Mouse (Mus musculus): ENCODE data around the gene Tnfsf8. TPM values are rescaled to one million over a fixed set of nuclear protein-coding genes. Genes with fewer than 3 reads are reported as not detected.

Tnfsf8 gene
- polyA plus RNA-seq, 1 experiment from 2014 or later, result 0.11 TPM

DNA sequence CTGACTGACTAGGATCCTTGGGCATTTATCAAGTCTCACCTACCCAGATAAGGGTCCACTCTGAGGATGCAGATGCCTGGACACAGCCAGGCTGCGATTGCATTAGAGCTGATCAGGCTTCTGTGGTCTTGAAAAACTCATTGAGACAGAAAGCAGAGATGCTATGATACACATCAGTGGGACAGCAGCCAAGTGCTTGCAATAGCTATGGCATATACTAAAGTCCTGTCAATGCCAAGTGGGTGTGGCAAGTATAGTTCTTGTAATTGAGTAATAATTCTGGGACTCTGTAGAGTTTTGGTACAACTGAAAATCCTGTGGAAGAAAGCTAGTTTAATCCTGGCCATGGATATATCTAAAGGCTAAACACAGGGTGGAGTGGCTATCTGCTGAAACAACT is 63.1 kb downstream of the Tnfsf8 start:
- no peaks in the 10 kb centered on the region for H3K9me3 ChIP-seq (ENCODE audit: control insufficient read depth, low read length)
- no peak for DNase-seq (ENCODE audit: low spot score)
- ATAC-seq (replicated peaks; ENCODE audit: low FRiP score, low TSS enrichment, low read depth), result no peak
- H3K9ac ChIP-seq (ENCODE audit: low read length), result no peak overlapping the region
- no peaks in the 10 kb centered on the region for H3K27me3 ChIP-seq (replicated peaks; ENCODE audit: control insufficient read depth, insufficient read depth, low read length)
- no peak overlapping the region for H3K4me3 ChIP-seq (ENCODE audit: low read depth, low read length)
- no peak overlapping the region for H3K4me2 ChIP-seq (ENCODE audit: low read length)
- H3K4me1 ChIP-seq (replicated peaks; ENCODE audit: control insufficient read depth, insufficient read depth, low read length), result no peaks in the 10 kb centered on the region
- WGBS, result 57% methylated on average over 1 of the region's 1 CpGs
- no peaks in the 10 kb centered on the region for H3K36me3 ChIP-seq (ENCODE audit: control insufficient read depth, insufficient read depth, low read length)
- no peak overlapping the region for H3K27ac ChIP-seq (ENCODE audit: low read depth)

DNA sequence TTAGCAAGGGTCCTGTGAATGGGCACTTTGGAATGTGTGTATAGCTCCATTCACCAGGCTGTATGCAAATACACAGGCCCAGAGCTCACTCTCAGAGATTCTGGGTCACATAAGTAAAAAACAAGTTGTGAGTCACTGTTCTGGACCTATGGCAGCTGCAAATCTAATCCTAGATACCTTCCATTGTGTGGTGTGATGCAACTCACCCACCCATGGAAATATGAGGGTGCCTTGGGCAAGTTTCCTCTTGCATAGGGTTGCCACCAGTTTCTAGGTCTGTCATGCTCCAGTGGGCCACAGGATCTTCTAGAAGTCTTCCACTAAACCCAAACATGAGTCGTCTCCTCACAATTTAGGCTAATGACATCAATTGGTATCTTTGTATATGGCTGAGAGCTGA is 64.6 kb downstream of the Tnfsf8 start:
- Histone ChIP-seq H3K4me3 (ENCODE audit: low read depth, low read length) (no peak overlapping the region), H3K4me2 (ENCODE audit: low read length) (no peak overlapping the region), H3K36me3 (ENCODE audit: control insufficient read depth, insufficient read depth, low read length) (no peaks in the 10 kb centered on the region), H3K4me1 (replicated peaks; ENCODE audit: control insufficient read depth, insufficient read depth, low read length) (no peaks in the 10 kb centered on the region), H3K27me3 (replicated peaks; ENCODE audit: control insufficient read depth, insufficient read depth, low read length) (no peaks in the 10 kb centered on the region), H3K9ac (ENCODE audit: low read length) (no peak overlapping the region), H3K9me3 (ENCODE audit: control insufficient read depth, low read length) (no peaks in the 10 kb centered on the region), H3K27ac (ENCODE audit: low read depth) (no peak overlapping the region)
- ATAC-seq (replicated peaks; ENCODE audit: low FRiP score, low TSS enrichment, low read depth) (no peak), DNase-seq (ENCODE audit: low spot score) (no peak)
- WGBS, result 100% methylated on average over 1 of the region's 1 CpGs

DNA sequence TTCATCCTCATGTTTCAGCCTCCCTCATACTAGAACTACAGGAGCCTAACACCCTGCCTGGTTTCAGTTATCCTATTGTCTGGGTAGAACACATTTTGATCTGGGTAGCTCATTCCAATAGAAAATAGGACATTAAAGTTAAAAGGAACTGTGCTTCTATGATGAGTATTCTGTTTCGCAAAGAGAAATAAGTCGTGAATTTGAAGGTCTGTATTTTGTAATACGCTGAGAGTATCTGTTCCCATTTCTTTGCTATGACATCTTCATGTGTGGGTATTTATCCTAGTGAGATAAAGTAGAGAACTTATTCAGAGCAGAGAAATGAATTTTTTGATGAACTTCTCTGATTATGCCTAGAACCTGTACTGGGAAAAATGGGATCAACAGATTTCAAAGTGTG is 68.8 kb downstream of the Tnfsf8 start:
- ATAC-seq (replicated peaks; ENCODE audit: low FRiP score, low TSS enrichment, low read depth) (no peak), DNase-seq (ENCODE audit: low spot score) (no peak)
- H3K36me3 ChIP-seq (ENCODE audit: control insufficient read depth, insufficient read depth, low read length), result no peaks in the 10 kb centered on the region
- H3K9me3 ChIP-seq (ENCODE audit: control insufficient read depth, low read length), result no peaks in the 10 kb centered on the region
- H3K4me2 ChIP-seq (ENCODE audit: low read length), result no peak overlapping the region
- no peaks in the 10 kb centered on the region for H3K27me3 ChIP-seq (replicated peaks; ENCODE audit: control insufficient read depth, insufficient read depth, low read length)
- WGBS, result 93% methylated on average over 3 of the region's 3 CpGs
- no peak overlapping the region for H3K27ac ChIP-seq (ENCODE audit: low read depth)
- no peaks in the 10 kb centered on the region for H3K4me1 ChIP-seq (replicated peaks; ENCODE audit: control insufficient read depth, insufficient read depth, low read length)
- no peak overlapping the region for H3K4me3 ChIP-seq (ENCODE audit: low read depth, low read length)
- no peak overlapping the region for H3K9ac ChIP-seq (ENCODE audit: low read length)

DNA sequence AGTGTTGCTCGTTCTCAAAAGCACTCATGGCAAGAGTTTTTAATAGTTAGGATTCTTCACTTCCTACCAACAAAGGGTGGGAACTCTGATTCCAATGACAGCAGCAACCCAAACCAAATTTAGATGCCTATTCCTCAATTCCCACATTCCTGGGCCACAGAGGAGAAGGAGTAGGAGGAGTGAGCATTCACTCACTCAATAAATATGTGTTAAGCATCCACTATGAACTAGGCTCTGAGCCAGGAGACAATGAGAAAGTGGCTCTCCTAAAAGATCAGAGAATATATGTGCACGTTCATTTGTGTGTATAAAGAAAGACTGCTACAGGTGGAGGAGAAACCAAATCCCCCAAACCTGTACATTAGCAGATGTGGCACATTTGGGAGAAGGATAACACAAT is 75.7 kb downstream of the Tnfsf8 start:
- DNase-seq (ENCODE audit: low spot score) (no peak), ATAC-seq (replicated peaks; ENCODE audit: low FRiP score, low TSS enrichment, low read depth) (no peak)
- H3K4me1 ChIP-seq (replicated peaks; ENCODE audit: control insufficient read depth, insufficient read depth, low read length), result peaks cover 3% of the 10 kb centered on the region
- H3K27ac ChIP-seq (ENCODE audit: low read depth), result no peak overlapping the region
- no peak overlapping the region for H3K9ac ChIP-seq (ENCODE audit: low read length)
- no peaks in the 10 kb centered on the region for H3K9me3 ChIP-seq (ENCODE audit: control insufficient read depth, low read length)
- no peaks in the 10 kb centered on the region for H3K27me3 ChIP-seq (replicated peaks; ENCODE audit: control insufficient read depth, insufficient read depth, low read length)
- H3K36me3 ChIP-seq (ENCODE audit: control insufficient read depth, insufficient read depth, low read length), result no peaks in the 10 kb centered on the region
- 43% methylated on average over 2 of the region's 2 CpGs for WGBS
- no peak overlapping the region for H3K4me2 ChIP-seq (ENCODE audit: low read length)
- H3K4me3 ChIP-seq (ENCODE audit: low read depth, low read length), result no peak overlapping the region

DNA sequence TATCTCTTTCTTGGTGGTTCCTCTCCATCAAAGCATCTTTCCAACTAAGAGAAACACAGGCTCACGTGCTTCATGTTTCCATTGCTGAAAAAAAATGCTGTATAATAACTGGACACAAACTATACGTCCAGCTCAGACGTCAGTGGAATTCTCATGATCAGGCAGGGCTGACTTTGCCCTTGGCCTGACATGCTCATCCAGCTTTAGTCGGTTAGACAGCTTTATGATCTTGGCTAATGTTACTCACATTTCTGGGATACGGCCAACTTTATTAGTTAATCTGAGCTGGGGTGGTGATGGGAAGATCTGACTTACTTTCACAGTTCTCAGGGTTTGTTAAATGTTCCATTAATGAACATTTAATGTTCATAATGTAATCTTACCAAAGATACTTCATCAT is 77.3 kb downstream of the Tnfsf8 start:
- 53% methylated on average over 5 of the region's 5 CpGs for WGBS
- Histone ChIP-seq H3K9ac (ENCODE audit: low read length) (no peak overlapping the region), H3K4me1 (replicated peaks; ENCODE audit: control insufficient read depth, insufficient read depth, low read length) (peaks cover 3% of the 10 kb centered on the region), H3K9me3 (ENCODE audit: control insufficient read depth, low read length) (no peaks in the 10 kb centered on the region), H3K27me3 (replicated peaks; ENCODE audit: control insufficient read depth, insufficient read depth, low read length) (no peaks in the 10 kb centered on the region), H3K27ac (ENCODE audit: low read depth) (no peak overlapping the region), H3K4me3 (ENCODE audit: low read depth, low read length) (no peak overlapping the region), H3K4me2 (ENCODE audit: low read length) (no peak overlapping the region), H3K36me3 (ENCODE audit: control insufficient read depth, insufficient read depth, low read length) (no peaks in the 10 kb centered on the region)
- no peak for DNase-seq (ENCODE audit: low spot score)
- no peak for ATAC-seq (replicated peaks; ENCODE audit: low FRiP score, low TSS enrichment, low read depth)

DNA sequence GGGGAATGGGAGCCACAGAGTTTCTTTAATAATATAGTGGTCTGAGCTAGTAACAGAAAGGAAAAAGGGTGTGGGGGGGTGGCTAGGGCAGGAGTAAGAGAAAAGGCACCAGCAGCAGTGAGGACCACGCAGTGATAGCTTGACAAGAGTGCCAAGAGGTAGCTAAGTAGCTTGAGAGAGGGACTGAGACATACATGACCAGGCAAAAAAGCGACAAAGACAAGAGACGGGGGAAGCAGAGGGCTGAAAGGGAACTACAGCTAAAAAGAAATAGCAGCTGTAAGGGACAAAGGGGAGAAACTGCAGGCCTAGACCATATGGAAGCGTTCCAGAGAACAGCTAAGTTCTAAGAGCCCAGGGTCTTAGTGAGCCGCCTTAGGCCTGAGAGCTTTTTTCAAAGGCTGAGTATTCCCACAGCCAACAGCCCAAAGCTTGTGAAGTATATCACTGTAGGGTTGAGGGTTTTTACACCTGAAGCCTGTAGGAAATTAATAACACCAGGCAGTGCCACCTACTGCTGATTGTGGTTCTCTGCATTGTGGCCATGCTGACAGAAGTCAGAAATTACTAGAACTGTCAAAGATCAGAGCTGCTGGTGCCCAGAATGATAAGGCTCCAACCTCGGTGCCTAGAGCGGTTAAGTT is 78.1 kb downstream of the Tnfsf8 start:
- DNase-seq (ENCODE audit: low spot score) (no peak), ATAC-seq (replicated peaks; ENCODE audit: low FRiP score, low TSS enrichment, low read depth) (no peak)
- H3K4me3 ChIP-seq (ENCODE audit: low read depth, low read length), result no peak overlapping the region
- H3K27ac ChIP-seq (ENCODE audit: low read depth), result no peak overlapping the region
- H3K4me1 ChIP-seq (replicated peaks; ENCODE audit: control insufficient read depth, insufficient read depth, low read length), result peaks cover 3% of the 10 kb centered on the region
- H3K9me3 ChIP-seq (ENCODE audit: control insufficient read depth, low read length), result no peaks in the 10 kb centered on the region
- H3K27me3 ChIP-seq (replicated peaks; ENCODE audit: control insufficient read depth, insufficient read depth, low read length), result no peaks in the 10 kb centered on the region
- H3K4me2 ChIP-seq (ENCODE audit: low read length), result no peak overlapping the region
- no peak overlapping the region for H3K9ac ChIP-seq (ENCODE audit: low read length)
- no peaks in the 10 kb centered on the region for H3K36me3 ChIP-seq (ENCODE audit: control insufficient read depth, insufficient read depth, low read length)
- WGBS, result 70% methylated on average over 7 of the region's 7 CpGs

Other genes with a start within 250 kb of the Tnfsf8 start
- not detected in 2 replicates for gene Tex48, start 238.9 kb downstream of the Tnfsf8 start, polyA plus RNA-seq (2014; fragmentation: Nextera tagmentation; extraction: Ambion mirVana)
- gene Gm11214, start 198.0 kb downstream of the Tnfsf8 start, polyA plus RNA-seq (2014; fragmentation: Nextera tagmentation; extraction: Ambion mirVana), result not detected in 2 replicates
- 0.17 and 0.27 TPM in 2 replicates for gene Tnfsf15, start 116.2 kb downstream of the Tnfsf8 start, polyA plus RNA-seq (2014; fragmentation: Nextera tagmentation; extraction: Ambion mirVana)
- 5.9 and 7.0 TPM in 2 replicates for gene Tnc, start 185.7 kb upstream of the Tnfsf8 start, polyA plus RNA-seq (2014; fragmentation: Nextera tagmentation; extraction: Ambion mirVana)